Mouse (Mus musculus) left cerebral cortex, postnatal 4 days (tissue): ENCODE measurements at regions not wholly inside any gene's neighbourhood (a gene's known extent, or its start where the extent isn't known, plus 50 kb on each side); places are given as distances from the start of the nearest gene placed in this dataset.
A peak's percentile ranks its signal among the peaks of the same experiment; 100 is the strongest.

Source experiments
- DNase-seq: peaks from one replicate; pipeline ENCODE4 v3.0.0-alpha.2; 2022
- intact Hi-C: fragments of 180-260 bp; cut with DNase I; formaldehyde crosslinking; loops from one replicate; pipeline ENCODE4 v1.15.1; 2025

DNA sequence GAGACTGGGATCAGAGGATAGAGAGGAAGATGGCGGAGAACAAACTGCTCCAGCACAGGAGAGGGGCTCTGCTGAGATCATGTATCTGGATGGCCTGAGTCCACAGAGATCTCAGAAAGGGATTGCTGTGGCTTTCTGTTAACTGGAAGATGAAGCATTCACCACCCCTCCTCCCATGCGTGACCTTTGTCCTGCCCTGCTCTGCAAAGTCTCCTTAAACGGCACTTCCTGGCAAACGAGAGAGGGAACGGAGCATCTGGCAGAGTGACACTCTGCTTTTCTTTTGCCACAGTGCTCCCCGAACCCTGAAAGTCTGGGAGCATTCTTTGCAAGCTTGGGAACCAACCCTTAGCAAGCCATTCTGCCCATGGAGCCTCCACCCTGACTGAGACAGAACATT lies 147.1 kb downstream of the Adamts15 start:
- intact Hi-C loops, result no loop called here
- DNase-seq, result no peak

DNA sequence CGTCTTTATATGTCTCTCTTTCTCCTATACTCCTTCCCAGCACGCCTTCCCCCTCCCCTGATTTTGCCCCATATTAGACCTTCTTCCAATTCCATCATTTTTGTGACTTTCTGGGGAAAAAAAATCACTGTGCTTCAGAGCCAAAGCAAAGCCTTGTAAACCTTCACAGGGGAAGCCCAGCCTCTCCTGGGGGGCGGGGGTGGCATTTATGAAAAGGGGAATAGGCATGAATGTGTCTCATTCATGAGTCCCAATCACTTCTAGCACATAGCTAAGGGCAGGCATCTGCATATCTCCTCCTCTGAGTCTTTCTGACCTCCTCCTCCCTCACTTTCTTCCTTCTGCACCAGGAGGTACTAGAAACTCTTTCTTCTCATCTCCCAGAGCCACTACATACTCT lies 149.8 kb downstream of the Adamts15 start:
- DNase-seq, result no peak
- intact Hi-C loops, result no loop called here

DNA sequence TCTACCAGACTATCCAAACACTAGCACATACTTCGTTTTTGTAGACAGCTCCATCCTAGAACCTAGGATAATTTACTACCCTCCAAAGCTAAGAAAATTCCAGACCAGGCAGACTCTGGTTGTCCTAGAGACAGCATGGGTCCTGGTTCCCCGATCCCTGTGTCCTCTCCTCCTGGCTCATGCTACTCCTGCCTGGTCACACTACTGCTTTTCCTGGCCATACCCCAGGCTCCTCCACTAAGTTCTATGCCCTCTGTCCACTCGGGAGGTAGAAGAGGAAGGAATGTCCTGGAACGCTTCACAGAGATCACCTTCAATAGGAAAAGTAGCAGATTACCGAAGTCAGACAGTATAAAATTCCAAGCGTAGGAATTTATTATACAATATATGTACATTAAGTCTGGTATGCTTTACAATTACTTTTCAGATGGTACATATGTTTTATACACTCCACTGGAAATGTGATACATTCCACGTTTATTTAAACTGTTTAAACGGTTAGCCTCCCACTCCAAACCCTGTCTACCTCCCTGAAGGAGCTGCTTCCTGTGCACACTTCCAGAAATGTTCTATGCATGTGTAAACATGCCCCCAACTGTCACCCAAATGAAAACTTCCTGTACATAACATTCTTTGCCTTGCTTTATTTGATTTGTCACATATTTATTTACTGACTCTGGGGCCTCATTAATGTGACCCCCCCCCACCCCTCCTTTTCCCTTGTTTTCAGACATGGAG lies 151.6 kb downstream of the Adamts15 start:
- DNase-seq, result no peak
- intact Hi-C loops, result no loop called here

DNA sequence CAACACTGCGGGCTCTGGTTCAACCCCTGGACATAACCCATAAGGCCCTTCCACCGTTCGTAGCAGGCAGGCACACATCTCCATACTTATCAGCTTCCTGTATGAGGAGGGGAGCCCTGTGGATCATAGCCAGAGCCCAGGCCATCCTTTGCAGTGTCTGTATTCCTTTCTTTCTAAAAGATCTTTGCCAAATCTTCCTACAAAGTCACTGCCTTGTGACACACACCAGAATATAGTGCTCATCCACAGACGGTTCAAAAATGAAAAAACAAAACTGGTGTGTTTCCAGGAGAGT lies 152.9 kb downstream of the Adamts15 start:
- no peak for DNase-seq
- intact Hi-C loops, result no loop called here

DNA sequence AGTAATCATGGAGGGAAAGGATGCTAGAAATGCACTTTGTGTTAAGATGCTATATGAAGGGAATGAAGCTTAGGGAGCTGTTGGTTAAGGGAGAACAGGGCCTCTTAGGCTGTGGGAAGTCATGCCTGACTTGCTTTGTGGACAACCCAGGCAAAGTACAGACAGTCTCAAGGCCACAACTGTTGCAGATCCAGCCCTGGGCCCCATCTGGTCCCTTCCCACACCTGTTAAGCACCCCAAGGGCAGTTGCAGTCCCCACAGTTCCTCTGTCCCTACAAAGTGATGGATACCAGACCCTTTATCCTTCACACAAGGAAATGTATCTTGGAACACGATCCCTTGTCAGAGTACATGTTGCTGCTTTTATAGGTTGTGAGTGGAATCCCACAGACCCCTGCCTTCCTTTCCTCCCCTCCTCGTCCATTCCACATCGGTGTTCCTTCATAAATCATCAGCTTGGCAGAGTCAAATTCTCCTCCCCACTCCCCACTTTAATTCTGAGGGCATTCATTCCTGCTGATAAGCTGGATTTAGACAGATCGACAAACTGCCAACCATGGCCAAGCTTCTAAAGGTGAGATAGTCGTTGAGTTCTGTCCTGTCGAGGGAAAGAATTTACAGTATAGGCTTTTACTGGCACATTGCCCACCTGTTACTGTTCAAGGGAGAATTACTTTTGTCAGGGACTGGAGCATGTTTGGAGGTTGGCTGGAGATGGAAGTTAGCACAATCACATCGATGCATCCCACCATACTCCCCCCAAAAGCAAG lies 153.4 kb downstream of the Adamts15 start:
- no peak for DNase-seq
- intact Hi-C loops, result no loop called here

DNA sequence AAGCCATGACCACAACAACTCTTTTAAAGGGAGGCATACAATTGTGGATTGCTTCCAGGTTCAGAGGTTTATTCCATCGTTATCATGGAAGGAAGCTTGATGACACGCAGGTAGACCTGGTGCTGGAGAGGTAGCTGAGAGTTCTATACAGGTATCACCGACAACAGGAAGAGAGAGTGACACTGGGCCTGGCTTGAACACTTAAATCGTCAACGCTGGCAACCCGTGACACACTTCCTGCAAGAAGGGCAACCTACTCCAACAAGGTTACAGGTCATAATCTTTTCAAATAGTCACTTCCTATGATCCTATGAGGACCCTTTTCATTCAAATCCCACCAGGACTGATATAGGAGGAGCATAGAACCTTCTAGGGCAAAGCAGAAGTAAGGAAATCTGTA lies 155.6 kb downstream of the Adamts15 start:
- intact Hi-C loops, result no loop called here
- DNase-seq, result no peak

DNA sequence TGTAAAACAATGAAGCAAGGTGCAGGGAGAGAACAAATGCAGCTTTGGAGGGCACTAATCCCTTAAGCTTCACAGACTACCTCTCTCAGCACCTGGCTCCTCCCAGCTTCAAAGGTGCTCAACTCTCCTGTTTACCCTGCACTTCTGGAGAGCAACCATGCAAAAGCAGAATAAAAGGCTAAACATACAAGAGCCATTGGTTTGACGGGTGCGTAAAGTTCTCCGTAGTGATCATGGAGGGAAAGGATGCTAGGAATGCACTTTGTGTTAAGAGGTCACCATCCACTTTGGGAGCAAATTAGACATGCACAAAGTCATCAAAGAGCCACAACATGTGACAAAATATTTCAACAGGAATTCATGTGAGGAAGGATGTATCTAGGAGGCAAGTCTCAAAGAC lies 156.1 kb downstream of the Adamts15 start:
- no peak for DNase-seq
- intact Hi-C loops, result no loop called here

DNA sequence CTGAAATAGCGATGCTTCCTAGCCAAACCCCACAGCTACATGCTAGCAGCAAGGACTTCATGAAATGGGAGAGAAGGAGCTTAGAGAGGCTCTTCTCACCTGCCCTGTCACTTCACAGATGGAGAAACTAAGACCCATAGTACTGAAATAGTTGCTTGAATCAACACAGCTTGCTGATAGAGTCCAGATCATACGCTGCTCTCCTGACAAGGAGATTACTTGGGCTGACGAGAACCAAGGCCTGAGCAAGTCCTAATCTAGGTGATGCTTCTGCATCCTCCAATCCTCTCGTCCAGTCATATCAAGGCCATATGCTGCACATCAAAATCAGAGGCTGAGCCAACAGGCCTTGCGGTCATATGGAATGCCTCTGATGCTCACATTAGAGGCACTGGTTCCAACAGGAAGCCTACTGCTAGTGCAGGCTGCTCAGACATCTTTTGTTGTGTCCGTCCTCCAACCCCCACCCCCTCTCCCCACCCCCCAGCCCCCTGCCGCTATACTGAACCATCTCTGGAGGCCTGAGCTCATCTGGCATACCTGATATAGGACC lies 157.2 kb downstream of the Adamts15 start:
- intact Hi-C loops, result no loop called here
- no peak for DNase-seq

DNA sequence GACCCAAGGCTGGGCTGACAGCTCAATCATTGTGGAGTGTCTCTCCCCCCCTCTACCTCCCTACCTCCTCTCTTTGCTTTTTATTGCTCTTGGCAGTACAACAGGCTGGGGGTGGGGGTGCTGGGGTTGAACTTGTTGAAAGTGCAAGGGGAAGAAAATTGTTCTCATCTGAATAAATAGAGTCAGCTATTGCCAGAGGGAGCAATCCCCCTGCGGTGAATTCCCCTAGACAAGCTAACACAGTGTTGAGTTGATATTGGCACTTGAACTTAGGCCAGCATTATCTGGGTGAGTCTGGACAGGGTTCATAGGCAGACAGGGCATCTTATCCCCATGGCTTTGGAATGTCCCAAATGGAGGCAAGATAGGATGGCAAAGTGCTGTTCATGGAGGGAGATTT lies 159.3 kb downstream of the Adamts15 start:
- intact Hi-C loops, result no loop called here
- DNase-seq, result peak; percentile 41

DNA sequence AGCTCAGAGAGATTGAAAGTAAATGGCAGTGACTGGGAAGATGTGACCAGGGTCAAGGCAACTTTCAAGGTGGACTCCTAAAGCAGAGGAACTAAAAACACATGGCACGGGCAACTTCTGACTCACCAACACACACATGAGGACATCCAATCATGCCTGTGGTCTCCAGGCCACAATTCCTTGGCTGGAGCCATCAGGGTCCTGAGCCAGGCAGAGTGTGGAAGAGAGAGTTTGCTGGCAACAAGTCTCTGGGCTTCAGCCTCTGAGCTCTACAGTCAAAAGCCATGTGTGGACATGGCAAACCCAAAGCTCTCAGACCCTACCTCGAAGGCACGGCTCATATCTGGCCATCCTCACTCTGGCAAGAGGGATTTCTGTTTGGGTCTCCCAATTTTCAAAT lies 164.1 kb downstream of the Adamts15 start:
- intact Hi-C loops, result no loop called here
- DNase-seq, result no peak

DNA sequence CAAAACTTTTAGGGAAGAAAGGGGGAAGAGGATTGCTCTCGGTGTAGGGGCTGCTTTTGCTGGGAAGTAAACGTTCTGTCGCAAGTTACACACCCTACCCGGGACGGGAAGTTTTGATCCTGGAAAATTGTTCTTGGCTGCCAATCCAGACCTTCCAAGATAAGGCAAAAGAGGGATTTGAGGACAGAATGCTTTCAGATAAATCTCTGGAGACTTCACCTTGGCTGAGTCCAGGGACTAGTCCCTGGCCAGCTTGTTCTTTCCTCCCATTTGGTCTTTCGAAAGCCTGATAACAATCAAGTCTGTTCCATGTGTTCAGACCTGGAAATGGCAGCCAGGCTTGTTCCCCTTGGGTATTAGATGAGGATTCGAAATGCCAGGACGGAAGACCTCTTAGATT lies 164.8 kb downstream of the Adamts15 start:
- no peak for DNase-seq
- intact Hi-C loops, result no loop called here

DNA sequence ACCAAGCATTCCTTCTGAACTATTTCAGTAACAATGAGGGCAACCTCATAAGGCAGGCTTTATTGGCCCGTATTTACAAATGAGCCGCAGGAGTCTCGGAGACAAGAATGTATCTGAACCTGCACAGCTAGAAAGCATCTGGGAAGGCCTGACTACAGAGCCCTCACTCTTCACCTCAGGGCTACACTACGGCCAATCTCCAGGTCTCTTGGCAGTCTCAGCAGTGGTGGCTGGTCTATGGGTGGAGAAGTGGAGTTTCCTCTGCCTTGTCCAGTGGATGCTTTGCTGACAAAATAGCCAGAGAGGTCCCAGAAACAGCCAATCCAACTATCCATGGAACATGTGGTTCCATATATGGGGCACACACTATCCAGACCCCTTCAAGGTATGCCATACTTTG lies 165.5 kb downstream of the Adamts15 start:
- intact Hi-C loops, result no loop called here

DNA sequence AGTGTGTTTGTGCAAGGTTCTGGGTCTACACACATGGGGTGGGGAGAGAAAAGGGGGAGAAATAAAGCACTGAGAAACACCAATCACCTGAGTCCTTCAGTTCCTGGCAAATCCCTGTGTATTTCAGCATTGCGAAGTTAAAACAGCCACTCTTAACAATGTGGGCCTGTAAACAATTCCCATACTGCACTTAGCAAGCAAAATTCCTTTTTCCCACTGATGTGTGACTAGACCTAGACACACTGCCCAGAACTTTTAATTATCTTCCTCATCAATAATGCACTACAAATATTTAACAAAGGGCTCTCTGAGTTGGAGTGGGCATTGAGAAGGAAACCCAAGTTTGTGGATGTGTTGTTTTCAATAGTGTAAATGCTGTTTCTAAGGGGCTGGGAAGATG lies 166.7 kb downstream of the Adamts15 start:
- intact Hi-C loops, result no loop called here
- no peak for DNase-seq

More for the DNA sequence above, 165.5 kb downstream of the Adamts15 start:
- no peak for DNase-seq

DNA sequence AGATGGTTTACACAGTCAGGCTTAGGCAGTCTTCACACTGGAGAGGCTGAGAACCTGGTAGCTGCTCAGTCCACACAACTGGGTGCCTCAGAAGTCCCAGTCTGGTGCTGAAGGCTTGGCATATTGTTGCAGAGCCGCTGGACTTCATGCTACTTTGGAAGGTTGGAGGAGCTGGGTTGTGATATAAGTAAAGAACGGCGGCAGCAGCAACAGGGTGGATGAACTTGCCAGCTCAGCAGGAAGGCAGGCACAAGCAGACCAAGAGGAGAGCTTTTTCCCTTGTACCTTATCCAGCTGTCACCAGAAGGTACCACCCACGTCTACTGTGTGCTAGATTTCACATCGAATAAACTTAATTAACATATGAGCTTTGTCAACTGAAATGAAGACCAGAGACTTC lies 167.4 kb downstream of the Adamts15 start:
- DNase-seq, result no peak
- intact Hi-C loops, result no loop called here

DNA sequence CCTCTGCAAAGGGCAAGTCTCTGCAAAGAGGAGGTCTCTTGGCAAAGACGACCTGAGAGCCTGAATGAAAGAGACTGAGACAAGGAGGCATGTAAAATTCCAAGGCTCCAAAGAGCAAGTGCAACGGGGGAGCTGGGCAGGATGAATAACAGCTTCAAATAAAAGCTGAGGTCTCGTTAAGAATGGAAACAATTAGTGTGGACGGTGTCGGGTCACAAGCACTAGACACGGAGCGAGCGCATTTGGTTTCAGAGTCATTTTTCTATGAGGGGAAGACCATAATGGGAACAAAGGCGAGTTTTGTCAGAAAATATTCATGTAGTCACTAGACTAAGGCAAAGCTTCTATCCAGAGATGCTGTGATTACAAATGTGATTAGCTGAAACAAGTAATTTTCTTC lies 178.8 kb downstream of the Adamts15 start:
- intact Hi-C loops, result no loop called here

DNA sequence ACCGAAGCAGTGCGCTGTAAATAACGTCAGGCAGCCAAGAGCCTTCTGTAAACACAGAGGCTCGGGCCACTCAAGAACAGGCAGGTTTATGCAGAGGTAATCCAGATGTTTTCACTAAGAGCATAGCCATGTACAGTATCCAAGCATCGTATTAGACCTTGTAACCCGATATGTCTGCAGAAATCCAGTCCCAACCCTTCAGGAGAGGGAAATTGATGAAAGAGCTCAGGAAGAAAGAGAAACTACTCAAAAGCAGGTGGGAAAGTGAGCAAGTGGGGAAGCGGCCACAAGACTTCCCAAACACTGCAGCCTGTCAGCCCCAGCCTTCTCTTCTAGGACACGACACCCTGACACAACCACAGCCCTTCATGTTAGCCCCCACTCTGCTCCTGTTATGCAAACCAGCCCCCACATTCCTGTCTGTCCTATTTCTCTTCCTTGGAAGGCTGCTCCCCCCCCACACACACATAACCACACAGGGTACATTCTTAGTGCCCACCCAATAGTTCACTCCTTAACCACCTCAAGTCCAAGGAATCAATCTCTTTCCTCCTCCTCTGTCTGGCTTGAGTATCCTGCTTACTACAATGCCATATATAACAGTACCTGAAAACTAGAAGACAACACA lies 179.7 kb downstream of the Adamts15 start:
- no peak for DNase-seq
- intact Hi-C loops, result no loop called here

More for the DNA sequence above, 178.8 kb downstream of the Adamts15 start:
- no peak for DNase-seq

DNA sequence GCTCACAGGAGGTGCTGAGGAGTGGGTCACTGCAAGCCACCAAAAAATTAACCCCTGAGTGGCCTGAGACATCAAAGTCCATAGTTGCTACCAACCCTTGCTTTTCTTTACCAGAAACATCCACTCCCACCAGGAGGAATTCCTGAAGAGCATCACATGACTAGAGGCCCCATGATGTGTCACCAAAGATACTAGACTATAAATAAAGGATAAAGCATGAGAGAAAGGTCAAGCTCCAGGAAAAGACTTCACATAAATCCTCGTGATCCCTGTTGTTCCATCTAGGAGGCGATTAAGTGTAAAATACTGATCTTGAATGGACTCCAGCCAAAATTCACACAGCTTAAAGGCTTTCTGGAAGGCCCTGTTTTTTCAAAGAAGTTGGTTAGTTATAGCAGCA lies 190.6 kb downstream of the Adamts15 start:
- no peak for DNase-seq
- intact Hi-C loops, result no loop called here

DNA sequence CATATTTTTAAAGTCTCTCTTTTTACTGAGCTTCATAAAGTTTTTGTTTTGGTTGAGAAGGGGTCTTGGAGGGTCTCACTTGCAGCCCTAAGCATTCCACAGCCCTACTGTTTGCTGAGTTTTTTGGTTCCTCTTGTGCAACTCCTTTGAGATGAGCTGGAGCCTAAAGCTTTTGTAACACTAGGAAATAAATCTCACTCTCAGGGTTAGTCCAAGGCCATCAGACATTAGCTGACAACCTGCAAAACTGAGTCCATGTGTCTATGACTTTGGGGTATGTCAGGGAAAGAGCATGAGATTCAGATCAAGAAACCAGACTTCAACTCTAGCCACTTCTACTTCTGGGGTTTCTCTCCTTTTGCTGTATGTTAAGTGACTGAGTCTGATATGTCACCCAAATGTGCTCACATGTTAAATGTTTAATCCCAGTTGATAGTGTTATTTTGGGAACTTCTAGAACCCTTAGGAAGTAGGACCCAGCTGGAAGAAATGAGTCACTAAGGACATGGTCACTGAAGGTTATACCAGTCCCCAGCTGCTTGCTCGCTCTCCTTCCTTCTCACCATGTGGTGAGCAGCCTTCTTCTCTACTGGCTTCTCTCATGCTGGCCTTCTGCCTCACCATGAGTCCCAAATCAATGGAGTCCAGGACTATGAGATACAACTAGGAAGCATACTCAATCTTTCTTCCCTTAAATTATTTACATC lies 198.7 kb downstream of the Adamts15 start:
- intact Hi-C loops, result no loop called here
- no peak for DNase-seq

DNA sequence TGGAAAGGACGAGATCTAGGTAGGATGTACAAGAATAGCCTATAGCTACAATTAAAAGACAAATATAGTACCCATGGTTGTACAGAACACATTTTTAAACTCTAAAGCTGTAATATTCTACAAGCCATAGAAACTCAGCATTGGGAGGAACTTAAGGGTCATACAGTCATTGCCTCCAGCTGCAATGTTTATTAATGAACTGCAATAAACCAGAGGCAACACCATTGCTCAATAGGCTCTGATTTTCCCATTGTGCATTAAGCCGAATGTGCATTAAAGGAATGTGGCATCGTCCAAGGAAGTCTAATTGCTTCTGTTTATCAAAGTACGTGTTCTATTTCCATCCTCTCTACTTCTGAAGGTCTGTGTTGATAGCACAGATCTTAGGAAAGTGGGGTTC lies 200.4 kb downstream of the Adamts15 start:
- no peak for DNase-seq
- intact Hi-C loops, result no loop called here

DNA sequence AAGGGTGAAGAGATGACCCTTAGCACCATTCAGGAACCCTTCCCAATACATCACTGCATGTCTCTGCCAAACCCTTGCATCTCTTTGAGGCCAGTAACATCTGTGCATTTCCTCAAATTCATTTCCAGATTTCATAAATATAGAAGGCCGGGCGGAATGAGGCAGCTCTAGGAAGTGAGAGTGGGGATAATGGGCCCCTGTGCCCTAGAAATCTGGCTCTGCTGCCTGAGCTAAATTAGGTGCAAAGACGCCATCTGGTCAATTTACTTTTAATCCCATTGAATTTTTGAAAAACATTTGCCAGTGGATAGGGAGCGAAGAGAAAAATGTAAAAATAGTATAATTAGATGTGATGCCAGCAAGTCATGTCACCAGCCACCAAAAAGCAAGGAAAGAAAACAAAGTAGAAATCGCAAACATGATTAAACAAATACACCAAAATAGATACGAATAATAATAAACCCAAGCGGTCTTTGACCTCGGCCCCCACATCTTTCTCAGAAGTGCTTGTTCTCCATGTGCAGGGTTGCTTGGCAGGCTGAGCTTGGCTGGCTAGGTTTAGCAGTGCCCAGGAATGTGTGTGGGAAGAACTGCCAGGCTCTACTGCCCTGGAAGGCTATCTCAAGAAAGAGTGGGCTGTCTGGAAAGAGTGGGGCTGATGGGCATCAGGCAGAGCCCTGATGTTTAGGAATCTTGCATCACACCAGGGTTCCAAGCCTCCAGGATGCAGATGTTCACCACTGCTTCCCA lies 205.7 kb downstream of the Adamts15 start:
- DNase-seq, result peak; percentile 24
- intact Hi-C loops, result no loop called here

DNA sequence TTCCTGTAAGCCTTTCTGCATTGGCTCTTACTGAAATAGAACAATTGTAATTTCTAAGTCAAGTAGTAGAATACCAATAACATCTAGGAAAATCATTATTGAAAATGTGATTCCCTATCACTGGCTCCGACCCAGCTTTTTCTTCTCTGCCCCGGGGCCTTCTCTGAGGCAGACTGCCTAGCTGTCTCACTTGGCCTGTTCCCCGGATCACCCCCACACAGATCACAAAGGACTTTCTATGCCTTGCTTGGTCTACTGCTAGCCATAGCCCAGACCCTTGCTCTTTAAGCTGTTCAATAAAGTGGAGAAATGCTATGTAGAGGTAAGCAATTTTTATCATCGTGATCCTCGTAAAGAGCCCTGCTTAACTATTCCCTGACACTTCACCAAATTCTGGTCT lies 212.1 kb downstream of the Adamts15 start:
- intact Hi-C loops, result no loop called here
- peak; percentile 33 for DNase-seq
